Mouse (Mus musculus): ENCODE data around the gene Ptcra. TPM values are rescaled to one million over a fixed set of nuclear protein-coding genes. Genes with fewer than 3 reads are reported as not detected.
"Not testable (repeated sequence)": the region's sequence is repeated elsewhere in the genome, so short reads cannot be mapped to it uniquely, and the experiment has no call there.

Gene Ptcra
- polyA plus RNA-seq (2015; fragmentation: Nextera tagmentation; extraction: Ambion mirVana) = 0.19 and 0.27 TPM in 2 replicates

GRCm38 (mm10) chr17:46763544-46763943 is at the start of gene Ptcra:
TSS of gene Ptcra (minus strand) at chr17:46763712.
- WGBS = 79% methylated on average over 2 of the region's 2 CpGs
- Histone ChIP-seq H3K27ac (replicated peaks) (no peak within 1 kb of the TSS), H3K4me2 (replicated peaks) (no peak within 1 kb of the TSS), H3K4me3 (no peak within 1 kb of the TSS), H3K9ac (replicated peaks) (no peak within 1 kb of the TSS), H3K9me3 (no peaks in the 10 kb centered on the region), H3K27me3 (no peaks in the 10 kb centered on the region), H3K36me3 (no peaks in the 10 kb centered on the region), H3K4me1 (no peaks in the 10 kb centered on the region)
- ATAC-seq (replicated peaks) = no peak

- H3K27ac ChIP-seq (replicated peaks) = no peak overlapping the region
- H3K4me3 ChIP-seq = no peak overlapping the region
- H3K4me1 ChIP-seq = no peaks in the 10 kb centered on the region
- no peak overlapping the region for H3K4me2 ChIP-seq (replicated peaks)
- H3K9me3 ChIP-seq = no peaks in the 10 kb centered on the region
- H3K27me3 ChIP-seq = no peaks in the 10 kb centered on the region
- peaks cover 44% of the 10 kb centered on the region for H3K36me3 ChIP-seq
- 83% methylated on average over 1 of the region's 1 CpGs for WGBS
- no peak for ATAC-seq (replicated peaks)
- H3K9ac ChIP-seq (replicated peaks) = no peak overlapping the region
These were observed 48.9 kb upstream of the Ptcra start for GRCm38 (mm10) chr17:46812442-46812841.

GRCm38 (mm10) chr17:46810672-46811071 is 47.2 kb upstream of the Ptcra start:
- H3K4me3 ChIP-seq = no peak overlapping the region
- no peaks in the 10 kb centered on the region for H3K9me3 ChIP-seq
- H3K27me3 ChIP-seq = no peaks in the 10 kb centered on the region
- H3K27ac ChIP-seq (replicated peaks) = no peak overlapping the region
- WGBS = 89% methylated on average over 3 of the region's 3 CpGs
- no peak overlapping the region for H3K4me2 ChIP-seq (replicated peaks)
- peaks cover 61% of the 10 kb centered on the region for H3K36me3 ChIP-seq
- no peak for ATAC-seq (replicated peaks)
- no peak overlapping the region for H3K9ac ChIP-seq (replicated peaks)
- no peaks in the 10 kb centered on the region for H3K4me1 ChIP-seq

- H3K4me1 ChIP-seq = no peaks in the 10 kb centered on the region
- WGBS = 81% methylated on average over 6 of the region's 6 CpGs
These were observed 45.8 kb upstream of the Ptcra start for GRCm38 (mm10) chr17:46809131-46809830.

DNA sequence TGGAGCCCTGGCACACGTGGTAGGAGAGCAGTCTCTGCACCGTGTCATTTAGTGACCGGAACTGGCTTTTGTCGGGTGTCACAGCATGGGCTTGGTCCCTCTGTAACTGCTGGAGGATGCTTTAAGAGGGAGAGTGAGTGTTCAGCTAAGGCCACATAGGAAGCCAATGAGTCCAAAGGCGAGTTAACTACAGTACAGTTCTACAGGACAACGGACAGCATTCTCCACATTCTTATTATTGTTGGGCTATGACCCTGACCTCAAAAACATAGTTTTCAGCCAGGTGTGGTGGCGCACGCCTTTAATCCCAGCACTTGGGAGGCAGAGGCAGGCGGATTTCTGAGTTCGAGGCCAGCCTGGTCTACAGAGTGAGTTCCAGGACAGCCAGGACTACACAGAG is 44.9 kb upstream of the Ptcra start:
- H3K4me1 ChIP-seq = no peaks in the 10 kb centered on the region
- H3K4me3 ChIP-seq = no peak overlapping the region
- no peaks in the 10 kb centered on the region for H3K27me3 ChIP-seq
- H3K4me2 ChIP-seq (replicated peaks) = no peak overlapping the region
- H3K27ac ChIP-seq (replicated peaks) = no peak overlapping the region
- no peak for ATAC-seq (replicated peaks)
- no peaks in the 10 kb centered on the region for H3K9me3 ChIP-seq
- WGBS = 90% methylated on average over 10 of the region's 10 CpGs
- H3K9ac ChIP-seq (replicated peaks) = no peak overlapping the region
- H3K36me3 ChIP-seq = peaks cover 65% of the 10 kb centered on the region

More at GRCm38 (mm10) chr17:46809131-46809830, 45.8 kb upstream of the Ptcra start:
- Histone ChIP-seq H3K36me3 (peaks cover 65% of the 10 kb centered on the region), H3K9ac (replicated peaks) (no peak overlapping the region), H3K27ac (replicated peaks) (no peak overlapping the region), H3K9me3 (no peaks in the 10 kb centered on the region), H3K4me2 (replicated peaks) (no peak overlapping the region), H3K4me3 (no peak overlapping the region), H3K27me3 (no peaks in the 10 kb centered on the region)
- ATAC-seq (replicated peaks) = no peak

GRCm38 (mm10) chr17:46801761-46802160 is 38.2 kb upstream of the Ptcra start:
- ATAC-seq (replicated peaks) = no peak
- H3K4me1 ChIP-seq = no peaks in the 10 kb centered on the region
- H3K36me3 ChIP-seq = peaks cover 57% of the 10 kb centered on the region
- H3K9me3 ChIP-seq = no peaks in the 10 kb centered on the region
- H3K27me3 ChIP-seq = no peaks in the 10 kb centered on the region
- no peak overlapping the region for H3K4me3 ChIP-seq
- H3K4me2 ChIP-seq (replicated peaks) = no peak overlapping the region
- H3K9ac ChIP-seq (replicated peaks) = no peak overlapping the region
- WGBS = 85% methylated on average over 6 of the region's 6 CpGs
- H3K27ac ChIP-seq (replicated peaks) = no peak overlapping the region

DNA sequence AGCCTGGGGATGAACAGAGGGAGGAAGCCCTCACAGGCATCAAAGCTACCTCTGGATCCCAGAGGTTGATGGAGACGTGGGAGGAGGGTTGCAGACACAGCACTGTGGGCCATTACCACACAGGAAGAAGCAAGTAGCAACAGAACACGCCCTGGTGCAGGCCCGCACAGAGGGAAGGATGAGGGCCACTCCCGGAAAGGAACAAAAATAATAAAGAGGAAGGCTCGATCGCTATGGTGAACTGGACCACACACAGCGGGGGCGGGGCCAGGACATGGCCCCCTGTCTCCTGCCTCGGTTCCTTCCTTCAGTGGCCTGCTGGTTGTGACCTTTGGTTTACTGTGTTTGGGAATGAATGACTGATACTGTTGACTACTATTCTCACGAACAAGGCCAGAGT is 36.2 kb upstream of the Ptcra start:
- no peak overlapping the region for H3K4me2 ChIP-seq (replicated peaks)
- H3K27ac ChIP-seq (replicated peaks) = no peak overlapping the region
- H3K27me3 ChIP-seq = no peaks in the 10 kb centered on the region
- H3K4me3 ChIP-seq = no peak overlapping the region
- peaks cover 42% of the 10 kb centered on the region for H3K36me3 ChIP-seq
- WGBS = 82% methylated on average over 10 of the region's 10 CpGs
- no peak for ATAC-seq (replicated peaks)
- H3K9me3 ChIP-seq = no peaks in the 10 kb centered on the region
- no peak overlapping the region for H3K9ac ChIP-seq (replicated peaks)
- no peaks in the 10 kb centered on the region for H3K4me1 ChIP-seq

GRCm38 (mm10) chr17:46797386-46797785 is 33.9 kb upstream of the Ptcra start:
- Histone ChIP-seq H3K4me3 (no peak overlapping the region), H3K4me1 (no peaks in the 10 kb centered on the region), H3K9me3 (no peaks in the 10 kb centered on the region), H3K27me3 (no peaks in the 10 kb centered on the region), H3K9ac (replicated peaks) (no peak overlapping the region), H3K36me3 (peaks cover 39% of the 10 kb centered on the region), H3K27ac (replicated peaks) (no peak overlapping the region), H3K4me2 (replicated peaks) (no peak overlapping the region)
- no peak for ATAC-seq (replicated peaks)
- WGBS = 36% methylated on average over 8 of the region's 8 CpGs

- no peak overlapping the region for H3K4me3 ChIP-seq
- WGBS = 79% methylated on average over 4 of the region's 4 CpGs
These were observed 33.2 kb upstream of the Ptcra start for GRCm38 (mm10) chr17:46796743-46797142.

GRCm38 (mm10) chr17:46792963-46793362 is 29.5 kb upstream of the Ptcra start:
- Histone ChIP-seq H3K36me3 (no peaks in the 10 kb centered on the region), H3K4me2 (replicated peaks) (no peak overlapping the region), H3K9ac (replicated peaks) (no peak overlapping the region), H3K9me3 (no peaks in the 10 kb centered on the region), H3K4me1 (no peaks in the 10 kb centered on the region), H3K27ac (replicated peaks) (no peak overlapping the region), H3K4me3 (no peak overlapping the region), H3K27me3 (no peaks in the 10 kb centered on the region)
- WGBS = 81% methylated on average over 2 of the region's 2 CpGs
- ATAC-seq (replicated peaks) = no peak

More at GRCm38 (mm10) chr17:46796743-46797142, 33.2 kb upstream of the Ptcra start:
- Histone ChIP-seq H3K27ac (replicated peaks) (no peak overlapping the region), H3K36me3 (peaks cover 35% of the 10 kb centered on the region), H3K9me3 (no peaks in the 10 kb centered on the region), H3K4me2 (replicated peaks) (no peak overlapping the region), H3K4me1 (no peaks in the 10 kb centered on the region), H3K27me3 (no peaks in the 10 kb centered on the region), H3K9ac (replicated peaks) (no peak overlapping the region)
- no peak for ATAC-seq (replicated peaks)

DNA sequence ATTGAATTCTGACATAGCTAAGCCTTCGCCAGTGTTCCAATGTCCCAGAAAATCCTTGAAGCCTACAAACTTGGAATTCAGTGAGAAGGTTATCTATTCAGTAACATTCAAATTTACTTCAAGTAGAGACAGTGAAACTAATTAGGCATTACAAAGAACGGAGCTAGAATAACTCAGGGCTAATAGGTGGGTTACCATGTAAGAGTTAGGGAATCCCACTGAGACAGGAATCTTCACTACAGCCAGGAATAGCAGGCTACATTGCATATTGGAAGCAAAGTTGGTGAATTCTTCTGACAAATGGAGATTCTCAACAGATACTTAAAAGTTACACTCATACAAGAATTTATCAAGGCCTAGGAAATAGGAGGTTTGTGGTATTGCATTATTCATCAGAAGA is 24.5 kb upstream of the Ptcra start:
- H3K4me3 ChIP-seq; H3K27ac ChIP-seq (replicated peaks); ATAC-seq (replicated peaks); H3K9me3 ChIP-seq; H3K27me3 ChIP-seq; H3K36me3 ChIP-seq; H3K4me2 ChIP-seq (replicated peaks); H3K4me1 ChIP-seq; H3K9ac ChIP-seq (replicated peaks): not testable (repeated sequence)
- 51% methylated on average over 2 of the region's 2 CpGs for WGBS

DNA sequence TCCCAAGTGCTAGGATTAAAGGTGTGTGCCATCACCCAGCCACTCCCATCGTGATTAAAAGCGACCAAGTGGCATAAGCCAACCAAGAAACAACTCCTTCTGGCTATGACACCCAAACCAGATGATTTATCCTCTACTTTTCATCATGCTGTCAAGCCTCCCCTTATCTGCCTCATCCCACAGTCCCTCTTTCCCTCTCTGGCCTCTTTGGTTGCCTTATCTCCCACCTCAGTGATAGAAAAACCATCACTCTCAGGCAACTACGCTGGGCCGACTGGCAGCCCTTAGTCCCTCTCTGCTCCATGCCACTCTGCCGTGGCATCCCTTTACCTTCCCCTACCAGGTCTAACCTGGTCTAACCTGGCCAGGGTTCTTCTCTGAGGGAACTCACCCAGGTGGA is 23.4 kb upstream of the Ptcra start:
- no peaks in the 10 kb centered on the region for H3K36me3 ChIP-seq
- 92% methylated on average over 5 of the region's 5 CpGs for WGBS
- no peaks in the 10 kb centered on the region for H3K9me3 ChIP-seq
- H3K27me3 ChIP-seq = no peaks in the 10 kb centered on the region
- ATAC-seq (replicated peaks) = no peak
- H3K4me3 ChIP-seq = no peak overlapping the region
- no peak overlapping the region for H3K4me2 ChIP-seq (replicated peaks)
- no peak overlapping the region for H3K9ac ChIP-seq (replicated peaks)
- no peaks in the 10 kb centered on the region for H3K4me1 ChIP-seq
- no peak overlapping the region for H3K27ac ChIP-seq (replicated peaks)

DNA sequence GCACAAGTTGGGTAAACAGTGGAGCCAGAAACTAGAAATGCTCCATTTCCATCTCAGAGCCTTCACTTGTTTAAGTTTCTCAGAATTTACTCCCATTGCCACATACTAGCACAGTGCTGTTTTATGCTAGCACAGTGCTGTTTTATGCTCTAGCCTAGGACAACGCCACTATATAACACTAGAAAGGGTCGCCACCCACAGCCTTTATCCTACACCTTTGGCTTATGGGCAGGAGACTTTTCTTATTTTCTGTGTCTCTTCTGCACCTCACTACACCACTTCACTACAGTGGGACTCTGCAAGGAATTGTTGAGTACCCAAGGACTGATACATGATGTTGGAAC is 19.7 kb upstream of the Ptcra start:
- no peak overlapping the region for H3K9ac ChIP-seq (replicated peaks)
- H3K27me3 ChIP-seq = no peaks in the 10 kb centered on the region
- H3K27ac ChIP-seq (replicated peaks) = 0 out of 2 replicates have a peak overlapping the region, but pooled peaks have one; percentile 85
- WGBS = 71% methylated on average over 2 of the region's 2 CpGs
- H3K4me1 ChIP-seq = peaks cover 12% of the 10 kb centered on the region
- H3K4me2 ChIP-seq (replicated peaks) = peak overlapping the region; percentile 43; the same call in 1 of the 2 replicates
- ATAC-seq (replicated peaks) = no peak; the same call in 1 of the 2 replicates
- peak overlapping the region; percentile 69 for H3K4me3 ChIP-seq
- H3K36me3 ChIP-seq = peaks cover 25% of the 10 kb centered on the region
- H3K9me3 ChIP-seq = no peaks in the 10 kb centered on the region
